Mouse (Mus musculus) testis, adult 2 months (tissue): Measurements from ENCODE around the gene Tifa. TPM values are rescaled to one million over a fixed set of nuclear protein-coding genes. Genes with fewer than 3 reads are reported as not detected.

Experiments used
- H3K27ac ChIP-seq: fragments of 200-500 bp; 2 replicates; pipeline ENCODE4 v1.5.1; 2012; ENCODE audit warnings: low read depth, low read length; ENCODE audit not compliant: control insufficient read depth, insufficient read depth
- H3K27me3 ChIP-seq: fragments of 200-500 bp; 2 replicates; pipeline ENCODE4 v1.6.1; 2012; ENCODE audit warnings: mild to moderate bottlenecking, low read length, moderate library complexity; ENCODE audit not compliant: control insufficient read depth, insufficient read depth
- H3K36me3 ChIP-seq: fragments of 200-500 bp; 2 replicates; pipeline ENCODE4 v1.6.1; 2012; ENCODE audit warnings: mild to moderate bottlenecking, low read length; ENCODE audit not compliant: control insufficient read depth, insufficient read depth
- H3K4me1 ChIP-seq: fragments of 200-500 bp; 2 replicates; pipeline ENCODE4 v1.6.1; 2012; ENCODE audit warnings: low read length; ENCODE audit not compliant: control insufficient read depth, insufficient read depth
- H3K4me3 ChIP-seq: fragments of 200-500 bp; 2 replicates; pipeline ENCODE4 v1.5.1; 2012; ENCODE audit warnings: low read depth, mild to moderate bottlenecking, low read length, moderate library complexity, mixed read lengths; ENCODE audit not compliant: control insufficient read depth
- CTCF ChIP-seq: fragments of 200-500 bp; IDR thresholded peaks from 2 replicates; pipeline ENCODE4 v1.5.1; 2012; ENCODE audit warnings: low read depth, mild to moderate bottlenecking, inconsistent platforms, low read length, moderate library complexity; ENCODE audit not compliant: control insufficient read depth, insufficient read depth, insufficient replicate concordance
- POLR2A ChIP-seq: fragments of 200-500 bp; IDR thresholded peaks from 2 replicates; pipeline ENCODE4 v1.6.1; 2012; ENCODE audit warnings: low read depth, mild to moderate bottlenecking, inconsistent platforms, low read length, moderate library complexity; ENCODE audit not compliant: control insufficient read depth
- polyA plus RNA-seq: library from polyadenylated mRNA; depleted of rRNA; stranded (reverse); fragments of >200 nt; gene quantifications from 2 replicates; pipeline ENCODE4 v1.2.3, GENCODE M21; 2012

Gene Tifa
- polyA plus RNA-seq, 1 experiment, result 0.96 TPM

- Histone ChIP-seq H3K27ac (no peak overlapping the region), H3K36me3 (no peaks in the 10 kb centered on the region), H3K4me3 (no peak overlapping the region), H3K4me1 (no peaks in the 10 kb centered on the region), H3K27me3 (no peaks in the 10 kb centered on the region)
- TF ChIP-seq CTCF (no peak), POLR2A (no peak)
These were observed 39.5 kb upstream of the Tifa start for GRCm38 (mm10) chr3:127749981-127750562.

- no peaks in the 10 kb centered on the region for H3K36me3 ChIP-seq
- H3K27me3 ChIP-seq, result no peaks in the 10 kb centered on the region
- no peak overlapping the region for H3K4me3 ChIP-seq
- H3K27ac ChIP-seq, result no peak overlapping the region
- no peaks in the 10 kb centered on the region for H3K4me1 ChIP-seq
- no peak for TF ChIP-seq POLR2A
These were observed 33.1 kb upstream of the Tifa start for GRCm38 (mm10) chr3:127756458-127756857.

DNA sequence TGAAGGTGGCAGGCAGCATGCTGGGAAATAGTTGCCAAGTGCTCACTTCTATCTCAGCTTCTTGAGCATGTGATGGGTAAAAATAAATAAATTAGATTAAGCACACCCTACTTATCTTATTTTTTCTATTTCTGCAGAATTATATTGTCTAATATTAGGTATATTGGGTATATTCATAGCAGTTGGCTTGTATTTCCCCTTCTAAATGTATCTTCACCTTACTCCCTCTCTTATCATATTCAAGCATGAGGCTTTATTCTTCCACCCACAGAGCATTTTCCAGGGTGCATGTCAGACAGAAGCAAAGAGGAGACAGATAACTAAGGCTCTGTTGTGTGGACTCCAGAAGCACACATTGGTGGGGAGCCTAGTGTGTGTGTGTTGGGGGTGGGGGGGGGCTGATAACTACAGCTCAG lies 31.7 kb upstream of the Tifa start:
- H3K27me3 ChIP-seq, result no peaks in the 10 kb centered on the region
- TF ChIP-seq POLR2A, result no peak
- TF ChIP-seq CTCF, result no peak
- no peak overlapping the region for H3K27ac ChIP-seq

DNA sequence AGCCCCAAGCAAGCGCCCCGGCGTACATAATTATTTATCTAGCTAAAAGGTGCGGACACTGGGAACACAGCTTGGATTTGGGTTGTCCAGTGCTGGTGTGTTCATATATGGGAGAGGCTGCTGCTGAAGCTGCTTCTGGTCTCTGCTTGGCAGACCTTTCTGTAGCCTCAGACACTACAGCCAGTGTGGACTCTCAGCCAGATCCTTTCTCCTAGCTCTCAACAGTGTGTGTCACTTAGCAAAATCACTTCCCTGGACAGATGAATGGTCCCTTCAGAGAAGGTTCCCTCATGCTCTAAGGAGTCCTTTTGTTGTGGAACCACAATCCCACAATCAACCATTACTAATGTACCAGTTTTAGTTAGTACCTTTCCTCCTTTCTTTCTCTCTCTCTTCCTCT lies 30.8 kb upstream of the Tifa start:
- H3K4me3 ChIP-seq, result no peak overlapping the region
- TF ChIP-seq CTCF (no peak), POLR2A (no peak)
- H3K4me1 ChIP-seq, result no peaks in the 10 kb centered on the region
- no peaks in the 10 kb centered on the region for H3K36me3 ChIP-seq
- H3K27me3 ChIP-seq, result no peaks in the 10 kb centered on the region
- no peak overlapping the region for H3K27ac ChIP-seq

More for the DNA sequence above, 31.7 kb upstream of the Tifa start:
- Histone ChIP-seq H3K36me3 (no peaks in the 10 kb centered on the region), H3K4me1 (no peaks in the 10 kb centered on the region), H3K4me3 (no peak overlapping the region)

GRCm38 (mm10) chr3:127759212-127759611 lies 30.4 kb upstream of the Tifa start:
- H3K4me3 ChIP-seq, result no peak overlapping the region

DNA sequence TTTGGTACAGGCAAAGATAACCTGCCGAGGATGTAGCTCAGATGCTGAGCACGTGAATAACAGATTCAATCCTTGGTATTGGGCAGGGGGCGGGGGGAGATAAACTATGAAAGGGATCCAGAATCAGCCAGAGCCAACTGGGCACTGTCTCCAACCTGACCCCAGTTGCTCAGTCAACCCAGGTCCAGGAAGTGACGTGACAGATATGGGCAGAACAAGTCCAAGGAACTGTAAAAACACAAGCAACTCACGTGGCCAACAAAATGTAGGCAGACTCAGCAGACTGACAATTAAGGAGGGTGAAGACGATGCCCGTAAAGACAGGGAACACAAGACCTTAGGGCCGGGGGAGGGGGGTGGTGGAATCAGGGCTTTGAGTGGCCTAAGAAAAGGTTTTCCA lies 27.2 kb upstream of the Tifa start:
- Histone ChIP-seq H3K4me3 (no peak overlapping the region), H3K4me1 (no peaks in the 10 kb centered on the region), H3K36me3 (no peaks in the 10 kb centered on the region), H3K27me3 (no peaks in the 10 kb centered on the region), H3K27ac (no peak overlapping the region)
- TF ChIP-seq CTCF (no peak), POLR2A (no peak)

More at GRCm38 (mm10) chr3:127759212-127759611, 30.4 kb upstream of the Tifa start:
- Histone ChIP-seq H3K36me3 (no peaks in the 10 kb centered on the region), H3K4me1 (no peaks in the 10 kb centered on the region), H3K27me3 (no peaks in the 10 kb centered on the region), H3K27ac (no peak overlapping the region)
- no peak for TF ChIP-seq POLR2A
- no peak for TF ChIP-seq CTCF

- TF ChIP-seq CTCF (peak; percentile 48; the same call in 1 of the 2 replicates), POLR2A (no peak)
- H3K4me1 ChIP-seq, result no peaks in the 10 kb centered on the region
- H3K4me3 ChIP-seq, result no peak overlapping the region
- no peak overlapping the region for H3K27ac ChIP-seq
- H3K36me3 ChIP-seq, result no peaks in the 10 kb centered on the region
- no peaks in the 10 kb centered on the region for H3K27me3 ChIP-seq
These were observed 26.5 kb upstream of the Tifa start for GRCm38 (mm10) chr3:127763076-127763612.
